In the genomic region with DNA sequence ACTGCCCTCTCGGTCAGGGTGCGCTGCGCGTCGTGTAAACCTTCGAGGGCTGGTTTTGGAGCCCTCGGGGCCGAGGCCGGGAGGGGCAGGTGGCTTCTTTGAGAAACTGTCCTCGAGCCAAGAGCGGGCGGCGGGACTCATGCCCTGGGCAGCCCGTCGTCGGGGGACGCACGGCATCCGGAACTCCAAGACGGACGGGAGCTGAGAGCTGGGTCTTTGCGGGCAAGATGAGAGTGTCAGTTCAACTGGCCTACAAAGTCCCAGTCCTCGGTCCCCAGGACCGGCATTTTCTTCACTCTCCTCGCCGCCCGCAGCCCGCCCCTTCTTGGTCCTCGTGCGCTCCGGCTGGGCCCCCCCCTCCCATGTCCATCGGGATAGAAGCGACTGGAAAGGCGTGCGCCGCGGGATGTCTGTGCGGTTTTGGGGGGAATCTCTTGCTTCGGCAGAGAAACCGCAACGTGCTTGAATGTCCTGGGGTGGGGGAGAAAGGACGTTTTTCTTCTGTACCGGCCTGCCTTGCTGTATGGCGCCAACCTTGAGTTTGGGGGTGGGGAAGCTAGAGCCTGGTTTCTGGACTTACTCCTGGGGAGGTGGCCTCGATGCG, we compare ENCODE assay signal across 8 mouse cellular contexts.
A peak's percentile ranks its signal among the peaks of the same experiment; 100 is the strongest.
DNase-seq lines count a peak whose midpoint lies in the region; ATAC-seq and TF ChIP-seq lines count a peak whose summit lies in the region.

No protein-coding gene starts in this region.

- no peak for DNase-seq in testis, postnatal 14 days (ENCODE audit: low spot score)
- peak; percentile 28 to 42 for DNase-seq in heart, postnatal 36 days
- peak; percentile 29 for DNase-seq in splenic B cell, adult 2 months (ENCODE audit: low read depth, low spot score)
- no peak for DNase-seq in cerebellum, postnatal 4 days (ENCODE audit: low spot score in 2 of 2)
- no peak for DNase-seq in left cerebral cortex, adult 11 months (ENCODE audit: low spot score)

- no peaks in the 10 kb centered on the region for H3K9me3 ChIP-seq in embryonic facial prominence, embryonic 12.5 days
- no peaks in the 10 kb centered on the region for H3K9me3 ChIP-seq in liver, embryonic 15.5 days (replicated peaks)

- TF ChIP-seq POLR2A in testis, adult 2 months (IDR thresholded peaks at IDR 0.05; ENCODE audit: control insufficient read depth, low read depth, low read length), result no peak

- intact Hi-C loops in heart, postnatal 36 days (cut with DNase I), result loop anchor here (1.0 to 2.0 kb wide), 3 partner anchors 27 to 209 kb away; no protein-coding TSS in a partner anchor

- H3K4me1 ChIP-seq in testis, adult 2 months (ENCODE audit: control insufficient read depth, insufficient read depth, low read length), result peaks cover 9% of the 10 kb centered on the region
- peaks cover 21% of the 10 kb centered on the region for H3K4me1 ChIP-seq in embryonic facial prominence, embryonic 12.5 days
- peaks cover 29% of the 10 kb centered on the region for H3K4me1 ChIP-seq in liver, embryonic 15.5 days (replicated peaks)

- 0 out of 2 replicates have a peak overlapping the region, but pooled peaks have one; percentile 6 for H3K27ac ChIP-seq in testis, adult 2 months (ENCODE audit: control insufficient read depth, insufficient read depth, low read depth, low read length)
- H3K27ac ChIP-seq in embryonic facial prominence, embryonic 12.5 days, result no peak overlapping the region
- H3K27ac ChIP-seq in liver, embryonic 15.5 days (replicated peaks), result no peak overlapping the region

- WGBS in embryonic facial prominence, embryonic 12.5 days, result 2% methylated on average over 46 of the region's 46 CpGs
- 1% methylated on average over 46 of the region's 46 CpGs for WGBS in liver, embryonic 15.5 days (ENCODE audit: insufficient replicate concordance)

- no peak for TF ChIP-seq CTCF in testis, adult 2 months (IDR thresholded peaks at IDR 0.05; ENCODE audit: control insufficient read depth, insufficient read depth, insufficient replicate concordance, low read depth, low read length)

- H3K36me3 ChIP-seq in testis, adult 2 months (ENCODE audit: control insufficient read depth, insufficient read depth, low read length), result no peaks in the 10 kb centered on the region
- H3K36me3 ChIP-seq in embryonic facial prominence, embryonic 12.5 days, result no peaks in the 10 kb centered on the region
- H3K36me3 ChIP-seq in liver, embryonic 15.5 days (replicated peaks), result no peaks in the 10 kb centered on the region
- H3K36me3 ChIP-seq in splenic B cell, adult 2 months (ENCODE audit: control insufficient read depth, insufficient read depth, low read length, poor library complexity, severe bottlenecking), result no peaks in the 10 kb centered on the region

- H3K4me3 ChIP-seq in testis, adult 2 months (ENCODE audit: control insufficient read depth, low read depth, low read length), result peak overlapping the region; percentile 76
- peak overlapping the region; percentile 68 for H3K4me3 ChIP-seq in embryonic facial prominence, embryonic 12.5 days
- peak overlapping the region; percentile 58 for H3K4me3 ChIP-seq in liver, embryonic 15.5 days (replicated peaks)

- peak overlapping the region; percentile 76 for H3K9ac ChIP-seq in embryonic facial prominence, embryonic 12.5 days
- peak overlapping the region; percentile 32; the same call in 1 of the 2 replicates for H3K9ac ChIP-seq in liver, embryonic 15.5 days

- peak overlapping the region; percentile 97 for H3K4me2 ChIP-seq in embryonic facial prominence, embryonic 12.5 days (replicated peaks)
- peak overlapping the region; percentile 84 for H3K4me2 ChIP-seq in liver, embryonic 15.5 days

- no peak for ATAC-seq in embryonic facial prominence, embryonic 12.5 days (ENCODE audit: insufficient number of reproducible peaks, insufficient read depth, low FRiP score, low TSS enrichment)
- no peak for ATAC-seq in liver, embryonic 15.5 days (ENCODE audit: insufficient read depth)

- H3K27me3 ChIP-seq in testis, adult 2 months (ENCODE audit: control insufficient read depth, insufficient read depth, low read length), result peaks cover 2% of the 10 kb centered on the region; the same call in 1 of the 2 replicates
- H3K27me3 ChIP-seq in embryonic facial prominence, embryonic 12.5 days, result peaks cover 46% of the 10 kb centered on the region
- H3K27me3 ChIP-seq in liver, embryonic 15.5 days, result peaks cover 74% of the 10 kb centered on the region
- no peaks in the 10 kb centered on the region for H3K27me3 ChIP-seq in splenic B cell, adult 2 months (ENCODE audit: control insufficient read depth, insufficient read depth, low read length, poor library complexity, severe bottlenecking)

Comparison
In these comparisons a context has a peak if more than half of its experiments do, and no peak if none do; other contexts are left out.
1. DNase-seq: peak in heart, postnatal 36 days (2 of 2) and splenic B cell, adult 2 months (single experiment); none in testis, postnatal 14 days (single experiment), cerebellum, postnatal 4 days (0 of 2) and left cerebral cortex, adult 11 months (single experiment).
2. Peak in every context shown above with its lines, with median percentiles within 50 percentile points of each other: H3K4me3 ChIP-seq.